Mouse (Mus musculus) MEL (cell line): ENCODE measurements around the gene Magi2.

Experiments
- EP300 ChIP-seq, 2 experiments: IDR thresholded peaks; 2 replicates each; pipeline ENCODE4 v1.6.1; 2011; ENCODE audit warnings: improper control_type of control experiment in 2 of 2, low read length in 2 of 2, low read depth in 1 of 2, mild to moderate bottlenecking in 1 of 2
- HCFC1 ChIP-seq: IDR thresholded peaks from 2 replicates; pipeline ENCODE4 v1.6.1; 2012; ENCODE audit warnings: low read depth, mild to moderate bottlenecking, inconsistent platforms, low read length, improper control_type of control experiment, moderate library complexity
- TCF12 ChIP-seq: IDR thresholded peaks from 2 replicates; pipeline ENCODE4 v1.6.1; 2014; ENCODE audit warnings: low read depth, mild to moderate bottlenecking, inconsistent platforms, low read length, improper control_type of control experiment, moderate library complexity

DNA sequence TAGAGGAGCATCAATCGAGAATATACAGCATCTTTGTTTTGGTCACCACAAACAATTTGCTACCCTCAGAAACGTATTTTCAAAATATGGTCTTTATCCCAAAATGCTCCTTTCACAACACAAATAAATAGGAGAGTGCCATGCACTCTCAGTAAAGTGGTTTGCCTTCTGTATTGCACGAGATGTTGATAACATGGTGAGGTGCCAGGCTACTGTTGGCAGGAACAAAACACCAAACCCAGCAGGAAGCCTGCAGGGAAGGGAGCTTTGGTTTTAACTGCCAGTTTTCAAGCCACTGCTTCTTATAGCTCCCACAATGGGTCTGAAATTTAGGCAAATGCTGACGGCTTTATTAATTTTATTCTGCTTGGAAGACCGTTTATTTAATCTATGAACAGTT, 1131.6 kb downstream of the Magi2 start:
- TF ChIP-seq TCF12 = no peak
- TF ChIP-seq HCFC1 = no peak
- TF ChIP-seq EP300 (IDR thresholded peaks at IDR 0.05; ENCODE audit: low read depth in 1 of 2, low read length in 2 of 2) = no peak
